Mouse (Mus musculus) thymus, postnatal 14 days (tissue): ENCODE data around the gene Lrwd1.
A peak's percentile ranks its signal among the peaks of the same experiment; 100 is the strongest.
"Not testable (repeated sequence)": the region's sequence is repeated elsewhere in the genome, so short reads cannot be mapped to it uniquely, and the experiment has no call there.

Experiments used
- DNase-seq: peaks from one replicate; pipeline ENCODE4 v3.0.0; 2021

The Lrwd1 gene

DNA sequence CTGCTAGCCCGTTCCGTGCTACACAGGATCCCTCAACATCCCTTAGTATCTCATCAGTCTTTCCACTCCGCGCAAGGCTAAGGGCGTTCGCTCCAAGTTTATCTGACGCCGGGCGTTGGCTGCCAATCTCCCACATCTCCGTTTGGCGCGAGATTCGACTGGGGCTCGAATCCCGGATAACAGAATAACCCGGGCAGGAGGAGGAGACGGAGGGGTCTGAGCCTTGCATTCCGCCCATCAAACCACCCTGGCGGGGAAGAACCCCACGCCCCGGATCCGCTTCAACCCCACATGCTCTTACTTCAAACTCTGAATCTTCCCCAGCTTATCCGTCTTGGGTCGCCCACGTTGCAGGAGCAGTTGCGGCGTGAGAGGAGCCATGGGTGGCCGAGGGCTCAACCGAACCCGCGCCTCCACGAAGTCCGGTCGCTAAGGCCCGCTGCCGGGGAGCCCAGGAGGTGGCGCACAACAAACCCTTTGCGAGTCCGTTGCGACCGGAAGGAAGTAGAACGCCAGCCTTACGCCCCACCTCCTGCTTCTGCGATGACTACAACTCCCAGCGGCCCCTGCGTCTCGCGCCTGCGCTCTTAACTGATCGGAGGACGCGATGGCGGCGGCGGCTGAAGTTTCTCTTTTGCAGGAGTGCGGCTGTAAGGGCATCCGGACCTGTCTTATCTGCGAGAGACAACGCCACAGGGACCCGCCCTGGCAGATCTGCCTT is at the start of gene Lrwd1, which contains the start of gene Alkbh4:
Lrwd1 (minus strand) TSS at position 504 of the 721 bp plus-strand sequence.
Alkbh4 (plus strand) TSS at position 576 of the 721 bp plus-strand sequence.
- peak; percentile 98 for DNase-seq

DNA sequence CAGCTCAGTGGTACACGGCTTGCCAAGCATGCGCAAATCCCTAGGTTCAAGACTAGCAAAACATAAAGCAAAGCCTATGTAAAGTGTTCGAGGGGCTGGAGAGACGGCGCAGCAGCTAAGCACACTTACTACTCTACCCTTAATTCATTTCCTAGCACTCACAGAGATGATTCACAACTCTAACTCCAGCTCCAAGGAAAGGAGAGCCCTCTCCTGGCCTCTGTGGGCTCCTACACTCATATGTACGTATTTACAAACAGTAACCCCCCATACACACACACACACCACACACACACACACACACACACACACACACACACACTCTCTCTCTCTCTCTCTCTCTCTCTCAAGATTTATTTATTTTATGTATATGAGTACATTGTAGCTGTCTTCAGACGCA is 47.9 kb upstream of the Lrwd1 start:
- DNase-seq, result no peak

DNA sequence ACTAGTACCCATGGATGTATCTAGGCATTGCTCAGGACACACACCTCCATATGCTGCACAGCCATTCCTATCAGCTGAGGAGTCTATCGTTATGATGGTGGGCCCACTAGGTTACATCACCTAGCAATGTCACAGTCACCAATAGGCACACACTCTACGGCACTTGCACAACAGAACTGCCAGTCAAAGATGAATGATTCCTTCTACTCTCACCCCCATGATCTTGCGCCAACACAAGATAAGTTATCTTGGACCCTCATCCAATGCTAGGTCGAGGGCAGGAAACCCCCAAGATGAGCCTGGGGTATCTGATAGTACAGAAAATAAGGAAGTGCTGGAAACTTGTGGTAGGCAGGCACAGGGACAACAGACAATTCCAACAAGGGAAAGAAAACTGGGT is 47.0 kb upstream of the Lrwd1 start:
- DNase-seq, result no peak

DNA sequence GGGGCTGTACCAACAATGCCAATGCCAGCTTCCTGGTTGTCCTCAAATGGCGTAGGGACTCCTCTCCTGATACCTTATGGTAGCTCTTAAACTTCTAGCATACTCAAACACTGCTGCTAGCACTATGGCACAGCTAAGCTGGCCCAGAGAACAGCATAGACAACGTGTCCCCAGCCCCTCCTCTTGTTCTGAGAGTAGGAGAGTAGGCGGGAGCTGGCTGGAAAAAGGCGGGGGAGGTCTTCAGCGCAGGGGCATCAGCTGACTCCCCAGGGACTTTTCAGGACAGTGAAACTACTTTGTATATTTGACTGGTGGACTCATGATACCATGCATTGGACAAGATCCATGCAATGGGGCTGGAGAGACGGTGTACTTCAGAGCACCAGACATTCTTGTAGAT is 46.2 kb upstream of the Lrwd1 start:
- DNase-seq, result no peak

DNA sequence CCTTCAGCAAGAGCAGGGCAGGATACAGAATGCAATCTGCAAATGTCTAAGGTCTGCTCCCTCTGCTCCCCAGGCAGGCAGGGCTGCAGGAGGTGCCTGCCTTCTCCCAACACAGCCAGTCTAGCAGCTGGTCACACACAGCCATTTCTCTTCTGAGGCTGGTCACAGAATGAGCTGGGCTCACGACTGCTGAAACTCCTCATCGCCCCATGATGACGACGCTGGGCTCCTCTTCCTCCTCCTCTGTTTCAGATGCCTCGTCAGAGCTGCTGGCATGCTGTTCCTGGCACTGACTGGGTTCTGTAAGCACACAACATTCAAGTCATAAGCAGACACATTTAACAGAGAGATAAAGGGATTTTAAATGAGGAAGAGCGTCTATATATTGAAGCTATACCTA is 45.3 kb upstream of the Lrwd1 start:
- DNase-seq, result no peak

DNA sequence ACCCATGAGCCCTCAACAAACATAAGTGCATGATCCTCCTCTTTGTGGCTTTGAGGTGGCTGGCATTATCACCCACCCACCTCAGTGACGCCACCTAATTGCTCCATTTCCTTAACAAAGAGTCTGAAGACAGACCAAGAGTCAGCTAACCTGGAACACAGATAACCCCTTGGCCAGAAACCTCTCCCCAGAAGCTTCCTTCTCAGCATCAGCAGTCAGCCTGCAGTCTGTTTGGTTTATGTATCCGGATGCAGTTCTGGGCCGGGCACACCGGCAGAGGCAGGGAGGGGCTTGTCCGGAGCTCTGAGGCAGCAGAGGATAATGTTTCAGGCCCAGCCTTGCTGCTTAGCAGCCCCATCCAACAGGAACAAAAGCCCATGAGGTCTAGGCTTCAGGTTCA is 43.7 kb upstream of the Lrwd1 start:
- DNase-seq, result no peak

DNA sequence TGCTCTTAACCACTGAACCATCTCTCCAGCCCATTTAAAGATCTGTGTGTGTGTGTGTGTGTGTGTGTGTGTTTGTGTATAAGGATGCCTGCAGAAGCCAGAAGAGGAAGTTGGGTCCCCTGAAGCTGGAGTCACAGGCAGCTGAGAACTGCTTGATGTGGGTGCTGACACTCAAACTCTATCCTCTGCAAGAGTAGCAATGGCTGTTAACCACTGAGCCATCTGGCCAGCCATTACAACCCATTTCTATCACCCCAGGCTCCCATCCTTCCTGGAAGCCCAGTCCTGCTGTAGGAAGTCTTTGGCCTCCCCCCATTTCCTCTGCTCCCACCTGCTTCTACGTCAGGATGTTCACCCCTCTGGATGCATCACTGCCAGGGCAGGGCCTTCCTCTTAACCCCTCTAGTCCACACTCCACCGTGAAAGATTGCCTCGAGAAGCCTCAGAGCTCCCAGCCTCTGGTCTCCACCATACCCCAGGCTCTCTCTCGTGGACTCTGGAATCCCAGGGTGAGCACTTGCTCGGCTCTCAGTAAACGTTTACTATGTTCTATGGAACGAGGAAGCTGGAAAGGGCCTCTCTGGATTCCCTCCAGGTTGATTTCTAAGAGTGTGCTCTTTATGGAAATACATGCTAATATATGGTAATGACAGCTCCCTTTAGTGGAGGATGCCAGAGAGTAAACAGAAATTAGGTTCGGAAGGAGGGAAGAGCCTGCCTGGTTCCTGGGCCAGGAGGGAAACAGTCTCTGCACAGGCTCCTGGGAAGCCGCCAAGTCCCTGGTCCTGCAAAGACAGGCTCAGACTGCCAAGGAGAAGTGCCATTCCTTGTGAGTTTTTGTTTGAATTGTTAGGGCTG is 38.0 kb upstream of the Lrwd1 start:
- DNase-seq, result peak; percentile 62

DNA sequence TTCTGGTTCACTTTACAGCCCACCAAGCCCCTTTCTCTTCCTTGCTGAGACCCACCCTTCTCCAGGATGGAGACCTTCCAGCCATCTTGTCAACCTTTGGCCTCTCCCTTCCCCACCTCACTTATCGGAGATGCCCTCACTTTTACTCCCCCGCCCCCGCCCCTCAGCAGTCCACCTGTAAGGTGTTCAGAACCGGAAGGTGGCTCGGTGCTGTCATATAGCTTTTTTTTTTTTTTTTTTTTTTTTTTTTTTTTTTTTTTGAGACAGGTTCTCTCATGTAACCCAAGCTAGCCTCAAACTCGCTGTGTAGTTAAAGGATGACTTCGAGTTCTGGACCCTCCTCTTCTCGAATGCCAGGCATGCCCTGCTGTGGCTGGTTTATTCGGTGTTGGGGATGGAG is 37.1 kb upstream of the Lrwd1 start:
- no peak for DNase-seq

DNA sequence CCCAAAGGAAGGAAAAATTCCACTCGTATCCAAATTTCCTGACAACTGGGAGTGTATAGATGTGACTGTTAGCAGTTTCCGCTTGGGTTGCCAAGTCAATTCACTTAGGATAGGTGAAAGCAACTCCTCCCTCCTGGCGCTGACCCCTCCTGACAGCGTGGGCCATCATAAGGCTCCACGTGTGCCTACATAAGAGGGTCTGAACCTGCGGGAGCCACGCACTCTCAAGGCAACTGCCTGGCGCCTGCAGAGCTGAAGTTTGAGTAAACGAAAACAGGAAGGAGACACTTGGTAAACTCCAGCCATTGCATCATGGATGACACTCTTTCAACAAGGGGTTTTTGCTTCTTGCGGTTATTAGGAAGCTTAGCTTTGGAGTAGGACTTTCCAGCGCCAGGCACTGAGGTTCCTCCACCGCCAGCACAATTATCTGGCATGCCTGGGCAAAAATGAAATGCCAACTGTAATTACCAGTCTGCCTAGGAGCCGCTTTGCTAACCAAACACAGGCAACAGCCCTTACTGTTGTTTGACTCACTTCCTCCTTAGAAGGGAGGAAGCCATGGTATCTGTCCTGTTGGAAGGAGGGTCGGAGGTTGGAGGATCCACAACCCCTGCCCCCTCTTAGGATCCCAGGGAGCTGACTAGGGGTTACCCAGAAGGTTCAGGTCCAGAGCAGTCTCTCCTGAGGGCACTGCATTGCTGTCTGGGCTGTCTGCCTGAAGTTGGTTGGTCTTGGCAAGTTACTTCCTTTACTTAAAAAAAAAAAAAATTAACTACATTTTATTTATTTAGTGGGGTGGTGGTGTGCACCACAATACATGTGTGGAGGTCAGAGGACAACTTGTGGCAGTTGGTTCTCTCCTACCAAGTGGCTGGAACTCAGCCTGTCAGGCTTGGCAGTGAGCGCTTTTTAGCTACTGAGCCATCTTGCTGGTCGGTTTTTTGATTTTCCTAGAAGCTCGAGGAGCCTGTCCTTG is 35.8 kb upstream of the Lrwd1 start:
- DNase-seq, result peak; percentile 47

DNA sequence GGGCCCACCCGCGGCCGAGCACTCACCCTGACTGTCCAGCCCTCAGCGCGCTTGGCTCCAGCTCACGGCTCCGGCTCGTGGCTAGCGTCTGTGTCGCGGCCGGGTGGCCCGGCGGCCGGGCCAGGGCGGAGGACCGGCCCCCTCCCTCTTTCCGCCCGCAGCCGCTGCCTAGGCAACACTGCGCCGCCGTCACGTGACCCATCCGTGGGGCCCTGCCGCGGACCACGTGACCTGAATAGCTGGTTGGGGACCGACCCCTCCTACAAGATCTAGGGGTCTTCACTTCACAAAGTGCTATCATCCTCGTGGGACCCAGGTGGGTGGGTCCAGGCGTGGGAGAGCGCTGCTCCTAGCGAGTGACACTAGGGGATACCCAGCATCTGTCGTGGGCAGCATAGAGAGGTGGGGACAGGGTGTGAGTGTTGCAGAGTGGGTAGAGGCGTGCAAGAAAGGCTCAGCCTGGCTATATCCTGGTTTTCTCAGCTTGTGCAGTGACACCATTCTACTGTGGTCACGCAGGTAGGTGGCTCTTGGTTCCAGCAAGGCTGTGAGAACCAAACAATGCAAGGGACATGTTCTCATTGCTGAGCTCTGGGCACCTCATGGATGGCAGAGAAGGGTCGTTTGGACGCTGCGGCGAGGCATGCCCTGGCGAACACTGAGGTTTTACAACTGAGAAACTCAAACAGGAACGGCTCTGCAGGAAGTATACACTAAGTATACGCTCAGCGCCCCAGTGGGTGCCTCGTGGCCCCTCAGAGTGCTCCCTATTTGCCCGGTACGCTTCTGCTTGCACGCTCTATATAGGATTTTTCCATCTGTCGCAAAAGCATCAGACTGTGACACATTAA is 34.9 kb upstream of the Lrwd1 start, which contains the start of gene Orai2:
Orai2 (minus strand) TSS at position 202 of the 851 bp plus-strand sequence.
- DNase-seq, result peak; percentile 94

DNA sequence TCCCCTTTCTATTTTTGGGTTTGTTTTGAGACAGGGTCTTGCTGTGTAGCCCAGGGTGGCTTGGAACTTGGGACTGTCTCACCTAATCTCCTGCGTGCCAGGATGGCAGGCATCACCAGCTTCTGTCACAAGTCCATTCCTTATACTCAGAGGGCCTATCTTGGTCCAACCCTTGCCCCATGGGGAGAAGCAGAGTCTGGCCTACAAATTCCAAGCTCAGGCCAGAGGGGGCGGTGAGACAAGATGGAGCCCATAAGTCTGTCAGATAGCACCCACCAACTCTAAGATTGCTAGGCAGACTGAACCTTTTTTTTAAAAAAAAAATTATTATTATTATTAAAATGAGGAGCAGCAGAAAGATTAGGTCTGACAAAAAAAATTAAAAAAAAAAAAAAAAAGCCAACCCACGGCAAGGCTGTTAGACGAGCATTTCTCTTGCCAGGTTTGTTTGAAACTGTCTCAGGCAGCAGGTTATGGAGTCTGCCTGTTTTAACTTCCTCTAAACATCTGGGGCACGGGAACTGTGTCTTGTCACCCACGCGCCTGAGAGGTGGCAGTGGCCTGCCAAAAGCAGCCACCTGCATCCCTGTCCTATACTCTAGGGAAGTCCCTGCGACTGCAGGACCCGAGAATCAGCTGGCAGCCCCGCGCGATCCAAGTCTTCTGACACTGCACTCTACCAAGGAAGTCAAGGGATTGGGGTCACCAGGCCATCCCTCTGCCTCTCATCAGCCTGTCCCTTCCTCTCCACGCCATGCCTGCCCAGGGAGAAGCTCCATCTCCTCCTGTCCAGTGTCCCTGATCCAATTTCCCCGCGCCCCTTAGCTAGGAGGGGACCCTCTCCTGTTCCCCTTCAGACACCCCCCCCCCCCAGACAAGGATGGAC is 34.0 kb upstream of the Lrwd1 start:
- DNase-seq, result peak; percentile 77

DNA sequence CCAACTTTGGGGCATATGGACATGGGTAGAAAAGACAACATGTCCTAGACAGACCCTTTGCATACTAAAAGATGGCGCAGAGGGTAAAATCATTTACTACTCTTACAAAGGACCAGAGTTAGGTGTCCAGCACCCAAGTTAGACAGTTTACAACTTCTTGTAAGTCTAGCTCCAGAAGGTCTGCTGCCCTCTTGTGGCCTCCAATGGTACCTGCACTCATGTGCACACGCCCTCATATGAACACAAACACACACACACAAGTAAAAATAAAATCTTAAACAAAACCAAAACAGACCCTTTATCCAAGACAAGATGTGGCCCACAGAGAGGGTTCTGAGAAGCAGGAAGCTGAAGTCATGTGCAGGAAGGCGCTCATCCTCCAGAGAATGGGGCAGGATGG is 32.2 kb upstream of the Lrwd1 start:
- DNase-seq, result peak; percentile 27

DNA sequence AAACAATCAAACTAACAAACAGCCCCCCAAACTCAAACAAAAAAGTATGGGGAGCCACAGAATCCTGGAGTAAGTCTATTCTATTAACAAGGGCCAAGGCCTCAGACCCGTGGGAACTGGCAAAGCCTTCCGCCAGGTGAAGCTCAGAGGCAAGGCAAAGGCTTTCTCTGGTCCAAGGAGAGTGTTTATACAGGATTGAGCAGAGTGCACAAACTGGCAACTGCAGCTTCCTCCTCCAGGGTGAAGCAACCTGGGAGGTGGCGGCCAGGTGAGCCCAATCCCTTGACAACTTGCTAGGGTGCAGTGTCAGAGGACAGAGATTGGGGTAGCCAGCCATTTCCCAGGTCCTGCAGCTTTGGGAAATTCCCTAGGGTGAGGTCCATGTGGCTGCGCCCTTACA is 31.4 kb upstream of the Lrwd1 start:
- no peak for DNase-seq

DNA sequence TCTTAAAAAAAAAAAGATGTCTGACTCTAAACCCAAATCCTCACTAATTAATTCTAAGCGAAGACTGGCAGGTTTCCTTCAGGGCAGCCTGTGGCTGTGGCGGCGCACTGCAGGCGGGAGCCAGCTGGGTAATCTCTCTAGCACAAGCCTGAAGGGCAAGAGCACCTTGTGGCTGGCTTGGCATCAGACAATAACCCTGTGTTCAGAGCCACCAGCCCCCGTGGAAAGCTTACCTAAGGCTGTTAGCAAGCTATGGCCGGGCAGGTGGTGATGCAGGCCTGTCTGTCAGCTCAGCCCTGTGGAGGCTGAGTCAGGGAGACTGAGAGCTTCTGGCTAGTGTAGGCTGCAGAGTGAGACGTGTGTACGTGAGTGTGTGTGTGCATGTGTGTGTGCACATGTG is 29.4 kb upstream of the Lrwd1 start:
- DNase-seq, result no peak

DNA sequence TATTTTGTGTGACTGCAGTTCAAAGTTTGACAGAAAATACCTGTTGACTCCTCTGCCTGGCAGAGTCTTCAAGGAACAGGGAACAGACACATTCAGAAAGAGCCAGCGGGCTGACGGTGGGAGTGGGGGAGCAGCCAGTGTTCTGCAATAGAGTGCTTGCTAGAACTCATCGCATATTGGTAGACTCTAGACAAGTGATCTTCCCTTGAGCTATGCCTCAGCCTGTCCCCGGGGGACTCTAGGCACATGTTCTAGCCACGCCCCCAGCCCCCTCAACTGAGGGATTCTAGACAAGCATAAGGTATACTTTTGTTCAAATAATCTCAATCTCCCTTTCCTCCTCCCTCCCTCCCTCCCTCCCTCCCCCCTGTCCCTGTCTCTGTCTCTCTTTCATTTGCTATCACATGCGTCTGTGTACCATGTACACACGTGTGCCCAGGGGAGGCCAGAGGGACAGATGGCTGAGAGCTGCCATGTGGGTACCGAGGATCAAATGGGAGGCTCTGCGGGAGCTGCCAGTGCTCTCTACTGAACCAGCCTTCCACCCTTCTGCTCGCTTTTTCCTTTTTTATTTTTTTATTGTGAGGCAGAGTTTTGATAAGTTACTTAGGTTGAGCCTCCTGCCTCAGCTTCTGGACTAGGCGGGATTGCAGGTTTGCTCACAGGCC is 28.1 kb upstream of the Lrwd1 start:
- DNase-seq, result no peak

DNA sequence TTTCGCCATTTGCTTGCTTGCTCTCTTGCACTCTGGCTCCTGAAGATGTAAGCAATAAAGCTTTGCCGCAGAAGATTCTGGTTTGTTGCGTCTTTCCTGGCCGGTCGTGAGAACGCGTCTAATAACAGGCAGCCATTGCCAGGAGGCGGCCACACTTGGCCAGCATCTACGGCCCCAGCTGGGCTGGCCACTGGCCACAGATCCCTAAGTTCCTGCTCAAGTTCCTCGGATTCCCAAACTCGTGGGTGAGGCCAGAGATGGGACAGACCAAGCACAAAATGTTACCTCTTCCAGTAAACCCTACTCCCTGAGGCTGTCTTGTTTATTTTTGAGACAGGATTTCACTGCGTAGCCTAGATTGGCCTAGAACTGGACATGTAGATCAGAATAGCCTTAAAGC is 24.2 kb upstream of the Lrwd1 start:
- not testable (repeated sequence) for DNase-seq

DNA sequence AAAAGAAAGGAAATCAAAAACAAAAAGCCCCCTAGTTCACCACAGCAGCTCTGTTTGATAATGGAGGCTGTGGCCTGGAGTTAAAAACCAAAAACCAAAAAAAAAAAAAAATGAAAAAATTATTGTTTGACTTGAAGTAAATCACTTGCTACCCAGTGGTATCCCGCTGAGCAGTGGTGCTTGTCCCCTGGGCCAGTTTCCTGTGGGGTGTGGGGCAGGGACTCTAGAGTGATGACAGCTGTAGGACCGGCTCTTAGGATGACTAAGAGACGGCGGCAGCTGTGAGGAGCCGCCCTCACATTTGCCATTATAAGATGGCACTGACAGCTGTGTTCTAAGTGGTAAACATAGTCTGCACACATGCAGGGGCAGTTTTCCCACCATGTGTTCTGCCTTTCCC is 19.5 kb upstream of the Lrwd1 start:
- DNase-seq, result no peak

DNA sequence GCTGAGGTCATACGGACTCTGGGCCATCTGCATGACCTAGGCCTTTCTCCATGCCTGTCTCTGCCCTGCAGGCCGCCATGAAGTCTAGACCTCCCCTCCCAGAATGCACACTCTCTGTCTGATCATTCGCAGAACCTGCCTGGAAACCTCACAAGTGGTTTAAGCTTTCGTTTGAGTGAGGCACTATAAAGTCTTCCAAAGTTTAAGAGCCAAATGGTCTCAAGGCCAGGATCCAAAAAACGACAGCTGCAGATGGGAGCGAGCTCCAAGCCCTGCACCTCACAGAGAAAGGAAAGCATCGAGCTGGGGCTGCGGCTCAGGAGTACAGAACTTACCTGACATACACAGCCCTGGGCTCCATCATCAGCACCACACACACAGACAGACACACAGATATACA is 16.5 kb upstream of the Lrwd1 start:
- no peak for DNase-seq

DNA sequence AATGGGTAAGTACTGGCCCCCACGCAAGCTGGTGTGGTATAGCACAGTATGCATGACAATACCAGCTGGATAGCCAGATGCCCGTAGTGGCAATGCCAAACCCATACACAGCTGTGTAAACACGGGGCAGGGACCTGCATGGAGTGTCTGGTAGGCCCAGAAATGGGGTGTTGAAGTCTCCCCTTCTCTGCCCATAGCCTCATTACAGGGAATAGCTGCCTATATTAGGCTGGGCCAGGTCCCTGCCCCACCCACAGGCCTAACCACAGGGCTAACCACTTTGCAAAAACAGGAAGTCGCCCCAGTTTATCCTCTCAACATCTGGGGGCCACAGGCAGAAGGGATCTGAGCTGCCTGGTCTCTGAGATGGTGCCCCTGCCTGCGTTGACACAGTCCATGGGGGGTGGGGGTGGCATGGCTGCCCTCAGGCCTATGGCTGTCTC is 13.3 kb upstream of the Lrwd1 start:
- peak; percentile 59 for DNase-seq

DNA sequence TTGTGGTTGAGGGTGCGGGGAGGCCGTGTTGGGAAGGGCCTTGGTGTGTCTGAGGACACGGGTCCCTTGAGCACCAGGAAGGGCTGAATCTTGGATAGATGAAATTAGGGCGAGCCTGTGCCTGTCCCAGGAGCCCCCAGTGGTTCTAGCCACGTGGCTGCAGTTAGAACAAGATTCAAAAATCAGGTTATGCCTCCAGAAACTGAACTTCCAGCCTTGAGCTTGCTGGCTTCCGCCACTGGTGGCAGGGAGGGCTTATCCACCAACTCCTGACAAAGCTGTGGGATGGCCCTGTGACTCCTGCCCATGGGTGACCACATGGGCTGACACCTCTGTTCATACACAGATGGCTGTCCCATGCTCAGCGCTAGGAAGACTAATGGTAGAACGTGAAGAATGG is 11.8 kb upstream of the Lrwd1 start:
- DNase-seq, result peak; percentile 42
